Mouse (Mus musculus) kidney, postnatal 25 days (tissue): ENCODE data around the gene Scd1.
"Not testable (repeated sequence)": the region's sequence is repeated elsewhere in the genome, so short reads cannot be mapped to it uniquely, and the experiment has no call there.

ENCODE experiments used
- DNase-seq, 2 experiments: peaks; one replicate each; pipeline ENCODE4 v3.0.0; 2021; ENCODE audit warnings: mixed read lengths in 2 of 2

Scd1 gene

DNA sequence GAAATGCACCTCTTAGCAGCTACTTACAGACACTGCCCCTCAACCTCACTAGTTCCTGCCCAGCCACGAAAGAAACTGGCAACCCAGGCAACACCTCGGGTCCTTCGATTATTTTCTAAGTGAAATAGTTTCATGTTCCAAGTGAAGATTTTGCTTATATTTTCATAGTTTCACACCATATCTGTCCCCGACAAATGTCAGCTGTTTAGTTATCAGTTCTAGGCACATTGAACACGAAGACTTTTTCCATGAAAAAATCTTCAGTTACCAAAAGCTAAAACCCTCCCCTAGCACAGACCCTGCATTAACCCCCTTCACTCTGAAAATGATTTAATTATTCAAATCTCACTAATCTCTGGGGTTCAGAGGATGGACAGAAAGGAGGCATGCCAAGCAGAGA is 10.9 kb downstream of the Scd1 start:
- DNase-seq: no peak

- no peak for DNase-seq
Observed at GRCm38 (mm10) chr19:44394972-44395371, 12.7 kb downstream of the Scd1 start.

GRCm38 (mm10) chr19:44393962-44394422 is 13.7 kb downstream of the Scd1 start:
- DNase-seq: no peak

GRCm38 (mm10) chr19:44392339-44393009 is 15.2 kb downstream of the Scd1 start:
- DNase-seq: no peak

- no peak for DNase-seq
Observed at GRCm38 (mm10) chr19:44391856-44392255, 15.8 kb downstream of the Scd1 start.

DNA sequence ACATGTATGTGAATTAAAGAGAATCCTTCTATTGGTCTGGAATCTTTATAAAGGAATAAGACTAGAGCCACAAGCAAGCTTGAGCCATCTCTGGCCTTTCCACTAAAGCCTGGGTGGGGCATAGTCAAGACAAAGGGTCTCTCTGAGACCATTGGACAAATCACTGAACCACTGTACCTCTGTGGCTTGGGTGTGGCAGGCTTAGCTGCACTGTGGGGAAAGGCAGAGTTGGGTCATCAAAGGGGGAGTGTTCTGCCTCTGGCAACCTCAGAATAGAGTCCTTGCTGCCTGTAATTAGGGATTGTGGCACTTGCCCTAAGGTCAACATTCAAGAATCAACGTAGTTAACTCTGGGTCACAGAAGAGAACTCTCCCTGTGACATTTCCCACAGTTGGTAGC is 18.2 kb downstream of the Scd1 start:
- no peak for DNase-seq

DNA sequence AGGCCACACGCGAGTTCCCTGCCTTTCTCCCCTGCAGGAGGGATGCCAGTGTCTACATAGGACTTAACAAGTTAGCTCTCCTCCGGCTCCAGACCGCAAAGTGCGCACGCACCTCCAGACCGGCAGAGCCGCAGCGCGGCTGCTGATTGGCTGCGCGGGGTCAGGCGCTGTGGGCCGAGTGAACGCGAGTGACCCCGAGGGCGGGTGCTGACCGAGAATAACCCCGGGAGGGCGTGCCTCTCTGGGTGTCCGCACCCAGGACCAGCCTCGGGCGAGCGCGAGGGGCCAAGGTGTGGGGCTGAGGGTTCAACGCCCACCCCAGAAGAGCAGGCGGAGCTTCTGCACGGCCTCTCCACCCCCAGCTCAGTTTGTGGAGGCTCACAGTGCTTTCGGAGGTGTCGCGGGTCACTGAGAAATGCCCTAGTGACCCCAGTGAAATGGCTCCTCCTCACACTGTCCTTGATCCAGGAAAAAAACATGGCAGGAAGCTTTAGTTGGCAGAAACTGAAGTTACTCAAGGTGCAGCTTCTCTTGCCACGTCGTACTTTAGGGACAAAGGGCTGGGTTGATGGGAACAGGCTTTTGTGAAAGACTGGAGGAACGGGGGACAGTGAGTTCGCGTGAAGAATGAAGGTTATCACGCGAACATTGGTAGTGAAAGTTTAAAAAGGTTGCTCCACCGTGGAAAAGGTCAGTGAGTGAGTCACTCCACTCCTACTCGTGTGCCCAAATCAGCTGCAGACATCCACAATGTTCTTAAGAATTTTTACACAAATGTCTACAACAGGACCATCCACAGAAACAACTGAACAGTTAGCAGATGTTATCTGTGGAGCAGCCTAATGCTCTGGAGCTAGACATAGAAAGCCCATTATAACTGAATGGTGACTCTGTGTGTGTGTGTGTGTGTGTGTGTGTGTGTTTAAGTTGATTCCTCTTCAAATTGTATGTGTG is 18.9 kb downstream of the Scd1 start:
- DNase-seq: peak; percentile 95 to 98

DNA sequence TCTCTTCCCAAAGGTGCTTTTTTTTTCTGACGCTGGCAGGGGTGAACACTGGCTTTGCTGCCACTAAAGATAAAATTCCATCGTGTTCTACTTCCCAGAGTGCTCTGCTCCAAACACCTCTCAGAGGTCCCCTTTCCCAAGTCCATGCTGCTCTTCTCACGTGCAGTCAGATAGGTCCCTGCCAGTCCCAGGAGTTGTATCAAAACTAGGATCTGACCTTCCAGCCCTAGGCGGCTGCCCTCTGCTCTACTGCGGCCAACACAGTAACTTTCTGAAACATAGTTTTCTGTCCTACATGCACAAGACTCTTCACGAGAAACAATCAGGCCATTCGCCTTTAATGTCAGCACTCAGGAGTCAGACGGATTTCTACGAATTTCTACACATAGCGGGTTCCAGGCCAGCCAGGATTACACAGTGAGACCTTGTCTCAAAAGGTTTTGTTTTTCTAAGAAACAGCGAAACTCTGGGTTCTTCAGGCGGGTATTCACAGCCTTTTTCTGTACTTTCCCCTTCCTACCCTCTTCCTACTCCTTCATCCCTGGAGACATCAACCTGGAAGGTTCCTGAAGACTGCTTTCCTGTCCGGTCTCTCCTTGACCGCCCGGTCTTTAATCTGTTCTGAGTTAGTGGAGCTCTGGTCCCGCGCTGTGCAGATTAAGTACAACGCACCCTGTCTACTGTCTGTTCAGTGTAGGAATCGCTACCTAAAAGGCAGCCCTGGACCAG is 19.8 kb downstream of the Scd1 start:
- no peak for DNase-seq

DNA sequence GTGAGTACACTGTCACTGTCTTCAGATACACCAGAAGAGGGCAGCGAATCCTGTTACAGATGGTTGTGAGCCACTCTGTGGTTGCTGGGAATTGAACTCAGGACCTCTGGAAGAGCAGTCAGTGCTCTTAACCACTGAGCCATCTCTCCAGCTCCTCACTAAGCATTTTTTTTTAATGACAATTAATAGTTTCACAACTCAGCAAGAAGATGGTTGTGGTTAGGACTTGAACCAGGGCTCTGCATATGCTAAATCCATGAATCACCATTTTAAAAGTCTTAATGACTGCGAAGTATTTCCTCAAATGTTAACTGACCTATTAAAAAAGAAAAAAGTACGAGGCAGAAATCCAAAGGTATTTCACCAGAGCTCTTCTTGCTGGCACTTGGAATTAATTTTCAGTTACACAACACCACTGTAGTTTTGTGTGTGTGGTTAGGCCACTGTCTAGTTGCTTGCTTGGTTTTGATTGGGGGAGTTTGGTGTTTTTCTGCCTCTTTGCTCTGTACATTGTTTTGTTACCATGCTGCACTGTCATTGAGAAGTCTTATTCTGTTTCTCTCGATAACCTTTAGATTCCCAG is 20.5 kb downstream of the Scd1 start:
- DNase-seq: no peak

DNA sequence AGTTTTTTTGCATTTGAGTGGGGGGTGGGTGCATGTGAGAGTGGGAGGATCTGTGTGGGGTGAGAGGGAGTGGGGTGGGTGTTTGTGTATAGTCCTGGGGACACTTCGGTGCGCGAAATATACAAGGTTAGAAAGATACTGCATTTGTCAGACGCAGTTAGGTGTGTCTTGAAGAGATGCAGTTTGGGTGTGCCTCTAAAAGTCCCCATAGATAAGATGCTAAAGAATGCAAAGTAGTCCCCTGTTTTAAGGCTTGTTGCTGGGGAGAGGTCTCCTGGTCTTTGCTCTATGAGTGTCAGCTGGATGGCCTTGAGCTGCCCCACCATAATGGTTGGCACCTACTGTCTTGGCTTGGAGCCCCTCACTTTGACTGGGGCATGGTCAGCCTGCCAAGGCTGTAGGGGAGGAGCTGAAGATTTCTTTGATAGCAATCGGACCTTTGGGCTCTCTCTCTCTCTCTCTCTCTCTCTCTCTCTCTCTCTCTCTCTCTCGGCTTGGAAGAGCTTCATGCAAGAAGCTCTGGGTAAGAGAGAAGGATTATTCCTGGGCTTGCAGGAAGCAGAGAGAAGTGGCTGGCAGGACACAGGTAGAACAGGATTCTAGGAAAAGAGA is 21.7 kb downstream of the Scd1 start:
- DNase-seq: no peak

DNA sequence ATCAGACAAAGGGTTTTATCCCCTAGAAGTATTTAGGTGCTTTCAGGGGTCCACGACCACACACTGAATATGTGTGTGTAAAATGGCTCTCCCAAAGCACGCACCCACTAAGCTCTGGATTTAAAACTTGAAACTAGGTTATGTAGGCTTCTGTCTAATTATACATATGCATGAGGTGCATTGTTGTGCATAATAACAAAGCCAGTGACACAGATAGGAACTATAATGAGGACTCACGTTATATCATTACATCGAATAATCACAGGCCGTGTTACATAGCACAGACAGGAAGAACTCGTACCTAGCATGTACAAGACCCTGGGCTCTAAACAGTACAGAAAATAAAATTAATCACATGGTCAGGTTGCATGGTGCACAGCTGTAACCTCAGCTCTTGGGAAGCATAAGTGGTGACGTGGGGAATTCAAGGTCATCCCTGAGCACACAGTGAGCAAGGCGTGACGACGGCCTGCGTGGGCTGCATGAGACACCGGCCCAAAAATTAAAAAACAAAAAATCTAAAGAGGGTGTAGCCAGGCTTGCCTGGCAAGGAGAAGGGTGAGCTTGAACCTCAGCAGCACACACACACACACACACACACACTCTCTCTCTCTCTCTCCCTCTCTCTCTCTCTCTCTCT is 24.9 kb downstream of the Scd1 start:
- no peak for DNase-seq

GRCm38 (mm10) chr19:44380065-44380464 is 27.6 kb downstream of the Scd1 start:
- no peak for DNase-seq

- DNase-seq: no peak
Observed at GRCm38 (mm10) chr19:44379090-44379489, 28.6 kb downstream of the Scd1 start.

DNA sequence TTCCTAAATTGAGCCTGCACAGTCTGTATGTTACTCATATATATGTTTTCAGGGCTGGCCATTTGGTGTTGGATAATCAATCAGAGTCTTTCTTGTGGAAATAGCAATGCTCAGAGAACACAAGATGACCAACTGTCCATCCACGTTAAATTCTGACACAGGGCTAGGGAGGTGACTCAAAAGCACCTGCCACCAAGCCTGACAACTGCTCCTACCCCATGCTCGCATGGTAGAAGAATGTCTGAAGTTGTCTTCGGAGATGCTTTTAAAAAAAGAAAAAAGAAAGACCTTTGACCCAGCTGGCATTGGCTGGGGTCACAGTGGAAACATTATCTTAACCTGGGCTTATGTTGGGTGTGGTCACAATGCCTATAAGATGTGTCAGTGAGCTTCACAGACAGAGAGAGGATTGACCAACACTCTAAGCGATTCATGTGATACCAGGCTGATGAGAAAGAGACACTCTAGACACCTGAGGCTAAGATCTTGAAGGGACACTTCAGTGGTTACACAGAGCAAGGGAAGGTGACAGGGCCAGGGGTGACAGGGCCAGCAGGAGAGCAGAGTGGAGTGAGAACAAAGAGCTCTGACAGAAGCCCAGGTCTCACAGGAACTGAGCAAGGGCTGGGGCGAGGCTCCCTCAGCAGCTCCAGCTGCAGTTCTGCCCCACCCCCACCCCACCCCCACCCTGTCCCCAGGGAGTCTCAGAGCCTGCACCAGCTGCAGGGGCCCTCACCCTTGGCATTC is 29.9 kb downstream of the Scd1 start:
- DNase-seq: no peak

- DNase-seq: no peak
Observed at GRCm38 (mm10) chr19:44376511-44376951, 31.1 kb downstream of the Scd1 start.

- peak; percentile 84 to 92 for DNase-seq
Observed at GRCm38 (mm10) chr19:44372969-44373368, 34.7 kb downstream of the Scd1 start.

- no peak for DNase-seq
Observed at GRCm38 (mm10) chr19:44370231-44370630, 37.4 kb downstream of the Scd1 start.

DNA sequence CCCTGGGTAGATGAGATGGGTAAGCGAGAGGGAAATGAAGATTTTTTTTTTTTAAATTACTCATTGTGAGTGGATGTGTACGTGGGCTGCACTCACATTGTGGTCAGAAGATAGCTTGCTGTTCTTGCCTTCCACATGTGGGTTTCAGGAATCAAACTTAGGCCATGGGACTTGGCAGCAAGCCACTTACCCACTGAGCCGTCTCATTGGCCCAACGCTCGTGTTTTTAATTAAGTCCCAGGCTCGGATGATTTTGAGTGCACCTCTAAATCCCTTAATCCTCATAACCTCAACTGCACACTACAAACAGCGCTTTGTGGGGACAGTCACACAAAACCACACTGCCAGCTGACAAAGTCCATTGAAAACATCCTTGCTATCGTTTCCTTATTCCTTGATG is 38.3 kb downstream of the Scd1 start:
- DNase-seq: peak in 1 of 2 experiments; percentile 22

GRCm38 (mm10) chr19:44367076-44367475 is 40.6 kb downstream of the Scd1 start:
- not testable (repeated sequence) for DNase-seq

DNA sequence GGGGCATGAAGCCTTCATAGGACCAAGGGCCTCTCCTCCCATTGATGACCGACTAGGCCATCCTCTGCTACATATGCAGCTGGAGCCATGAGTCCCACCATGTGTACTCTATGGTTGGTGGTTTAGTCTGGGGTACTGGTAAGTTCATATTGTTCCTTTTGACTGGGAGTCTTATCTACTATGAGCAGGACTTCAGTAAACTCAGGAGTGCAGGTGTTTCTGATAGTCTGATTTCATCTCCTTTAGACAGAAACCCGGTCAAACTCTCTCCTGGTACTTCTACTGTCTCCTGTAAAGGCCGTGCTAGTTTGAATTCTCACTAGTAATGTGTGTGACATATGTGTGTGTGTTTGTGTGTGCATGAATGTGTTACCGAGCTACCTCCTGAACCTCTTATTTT is 41.9 kb downstream of the Scd1 start:
- no peak for DNase-seq

DNA sequence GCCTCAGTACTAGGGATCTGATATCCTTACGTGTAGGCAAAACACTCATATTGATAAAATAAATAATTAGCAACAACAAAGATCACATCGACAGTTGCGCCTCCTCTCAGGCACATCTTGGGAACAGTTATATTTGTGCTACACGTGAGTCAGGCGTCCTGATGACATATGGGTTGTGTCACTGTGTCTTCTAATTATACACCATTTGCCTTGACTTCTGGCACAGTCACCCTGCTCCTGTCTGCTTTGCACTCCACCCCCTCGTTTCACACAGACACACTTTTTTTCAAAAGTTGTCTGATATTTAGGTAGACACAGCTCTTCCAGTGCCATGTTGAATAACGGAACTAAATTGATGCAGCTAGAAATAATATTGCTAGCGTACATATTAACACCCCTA is 43.6 kb downstream of the Scd1 start:
- no peak for DNase-seq
